26 mouse cellular contexts compared by ENCODE assay signal in the genomic region with DNA sequence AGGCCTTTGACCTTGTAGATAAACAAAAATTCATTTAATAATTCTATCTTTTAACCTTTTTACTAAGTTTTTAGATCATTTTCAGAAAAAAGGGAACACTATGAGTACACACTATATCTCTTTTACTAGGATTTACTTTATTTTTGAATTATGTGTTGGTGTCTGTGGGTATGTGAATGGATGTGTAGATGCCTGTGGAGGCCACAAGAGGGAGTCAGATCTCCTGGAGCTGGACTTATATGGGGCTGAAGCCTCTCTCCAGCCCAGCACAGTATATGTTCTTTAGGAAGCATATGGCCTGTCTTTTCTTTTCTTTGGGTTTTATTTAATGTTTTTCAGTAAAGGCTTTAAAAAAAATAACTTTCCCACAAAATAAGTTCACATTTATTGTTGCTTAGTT.
DNase-seq lines count a peak whose midpoint lies in the region; ATAC-seq and TF ChIP-seq lines count a peak whose summit lies in the region.
"Had no signal": no experiment of that assay in that cellular context is flagged by ENCODE, and none has a peak within 500 bp of the region (broad histone marks: within the 10 kb centered on the region; RNA-seq: fewer than 3 reads in every experiment).

No protein-coding gene starts in this region.

- no peak overlapping the region for H3K9ac ChIP-seq in heart, adult 2 months (ENCODE audit: low read depth, low read length)
- no peak overlapping the region for H3K9ac ChIP-seq in liver, adult 2 months (ENCODE audit: low read depth, low read length)
- no peak overlapping the region for H3K9ac ChIP-seq in liver, embryonic 12.5 days
- H3K9ac ChIP-seq: heart, embryonic 12.5 days; stomach, embryonic 15.5 days had no signal

- no peak for ATAC-seq in liver, embryonic 12.5 days
- ATAC-seq in megakaryocyte progenitor cell, adult 5-6 weeks (replicated peaks; ENCODE audit: poor library complexity), result no peak
- ATAC-seq: forebrain, embryonic 14.5 days; midbrain, embryonic 16.5 days had no signal

- no peaks in the 10 kb centered on the region for H3K79me2 ChIP-seq in heart, adult 2 months (replicated peaks; ENCODE audit: control insufficient read depth, insufficient read depth, low read length)
- H3K79me2 ChIP-seq in liver, adult 2 months (ENCODE audit: control insufficient read depth, insufficient read depth, low read length), result no peaks in the 10 kb centered on the region

- DNase-seq in heart, adult 2 months, result no peak
- DNase-seq in heart, postnatal 36 days, result no peak
- peak; percentile 25 for DNase-seq in liver, adult 2 months (ENCODE audit: extremely low read depth, low read depth, low spot score)
- peak; percentile 33 for DNase-seq in ZHBTc4 (ENCODE audit: low read depth, low spot score)
- no peak for DNase-seq in embryonic facial prominence, embryonic 10.5 days (ENCODE audit: low spot score)
- DNase-seq: adrenal gland, adult 2 months; cerebellum, adult 18-20 months; cerebellum, postnatal 14 days; embryo, embryonic 11 days; gastrocnemius, postnatal 14 days; heart, adult 11 months; heart, postnatal 10 days; kidney, adult 18-20 months; kidney, postnatal 25 days; lung, postnatal 36 days; right cerebral cortex, adult 18-20 months; right cerebral cortex, postnatal 4 days; thymus, adult 18-20 months; thymus, postnatal 36 days had no signal

- no peaks in the 10 kb centered on the region for H3K27me3 ChIP-seq in heart, adult 2 months (ENCODE audit: control insufficient read depth, insufficient read depth, low read length)
- H3K27me3 ChIP-seq in liver, adult 2 months (ENCODE audit: control insufficient read depth, insufficient read depth, low read length), result no peaks in the 10 kb centered on the region
- peaks cover 8% of the 10 kb centered on the region; the same call in 1 of the 2 replicates for H3K27me3 ChIP-seq in liver, embryonic 12.5 days (replicated peaks)
- H3K27me3 ChIP-seq in E14TG2a.4 (ENCODE audit: insufficient read depth, low read length), result 0 out of 2 replicates have a peak, but pooled peaks cover 5% of the 10 kb centered on the region
- peaks cover 27% of the 10 kb centered on the region for H3K27me3 ChIP-seq in embryonic facial prominence, embryonic 10.5 days (replicated peaks; ENCODE audit: low read depth, poor library complexity, severe bottlenecking)
- H3K27me3 ChIP-seq: stomach, embryonic 15.5 days had no signal

- no peak for TF ChIP-seq EP300 in heart, adult 2 months (IDR thresholded peaks at IDR 0.05; ENCODE audit: insufficient read depth, low read depth, low read length)

- peak; percentile 56 for TF ChIP-seq CTCF in heart, adult 2 months (IDR thresholded peaks at IDR 0.05)
- TF ChIP-seq CTCF in liver, adult 2 months (IDR thresholded peaks at IDR 0.05; ENCODE audit: low read depth, low read length), result peak; percentile 41; the same call in 1 of the 2 replicates
- peak; percentile 42 for TF ChIP-seq CTCF in E14TG2a.4 (conservative IDR thresholded peaks at IDR 0.05; ENCODE audit: low read length)

- intact Hi-C loops in heart, adult 2 months (cut with DNase I), result loop anchor here (2.0 kb wide), 1 partner anchor 163 kb away; no protein-coding TSS in a partner anchor
- intact Hi-C loops in heart, postnatal 36 days (cut with DNase I), result no loop called here

- no peak overlapping the region for H3K4me3 ChIP-seq in heart, adult 2 months
- no peak overlapping the region for H3K4me3 ChIP-seq in liver, adult 2 months (ENCODE audit: insufficient read depth, low read depth, low read length)
- no peak overlapping the region for H3K4me3 ChIP-seq in liver, embryonic 12.5 days
- no peak overlapping the region for H3K4me3 ChIP-seq in E14TG2a.4 (replicated peaks; ENCODE audit: low read length)
- H3K4me3 ChIP-seq in embryonic facial prominence, embryonic 10.5 days, result no peak overlapping the region
- H3K4me3 ChIP-seq: heart, embryonic 12.5 days; stomach, embryonic 15.5 days had no signal

- no peaks in the 10 kb centered on the region for H3K4me1 ChIP-seq in heart, adult 2 months (ENCODE audit: control insufficient read depth, insufficient read depth, low read length)
- no peaks in the 10 kb centered on the region for H3K4me1 ChIP-seq in liver, adult 2 months (ENCODE audit: control insufficient read depth, insufficient read depth, low read length)
- H3K4me1 ChIP-seq in liver, embryonic 12.5 days, result no peaks in the 10 kb centered on the region
- peaks cover 3% of the 10 kb centered on the region; the same call in 1 of the 2 replicates for H3K4me1 ChIP-seq in E14TG2a.4 (replicated peaks; ENCODE audit: low read depth, low read length)
- peaks cover 32% of the 10 kb centered on the region for H3K4me1 ChIP-seq in embryonic facial prominence, embryonic 10.5 days
- H3K4me1 ChIP-seq: heart, embryonic 12.5 days; stomach, embryonic 15.5 days had no signal

- H3K36me3 ChIP-seq in heart, adult 2 months (ENCODE audit: control insufficient read depth, insufficient read depth, low read length), result no peaks in the 10 kb centered on the region
- H3K36me3 ChIP-seq in liver, adult 2 months (ENCODE audit: control insufficient read depth, insufficient read depth, low read length), result no peaks in the 10 kb centered on the region
- no peaks in the 10 kb centered on the region for H3K36me3 ChIP-seq in liver, embryonic 12.5 days
- H3K36me3 ChIP-seq in E14TG2a.4 (ENCODE audit: insufficient read depth, low read length), result no peaks in the 10 kb centered on the region
- H3K36me3 ChIP-seq in embryonic facial prominence, embryonic 10.5 days (replicated peaks), result no peaks in the 10 kb centered on the region
- H3K36me3 ChIP-seq: heart, embryonic 12.5 days; stomach, embryonic 15.5 days had no signal

- H3K27ac ChIP-seq in heart, adult 2 months, result no peak overlapping the region
- H3K27ac ChIP-seq in liver, adult 2 months (replicated peaks; ENCODE audit: insufficient read depth, low read depth, low read length), result no peak overlapping the region
- no peak overlapping the region for H3K27ac ChIP-seq in liver, embryonic 12.5 days
- no peak overlapping the region for H3K27ac ChIP-seq in embryonic facial prominence, embryonic 10.5 days (replicated peaks)
- H3K27ac ChIP-seq: stomach, embryonic 15.5 days had no signal

- TF ChIP-seq POLR2A in heart, adult 2 months (IDR thresholded peaks at IDR 0.05; ENCODE audit: insufficient read depth, low read depth, low read length), result no peak
- no peak for TF ChIP-seq POLR2A in liver, adult 2 months (IDR thresholded peaks at IDR 0.05; ENCODE audit: extremely low read depth, insufficient read depth, low read length)

- H3K4me2 ChIP-seq in liver, embryonic 12.5 days, result no peak overlapping the region
- H3K4me2 ChIP-seq: heart, embryonic 12.5 days; stomach, embryonic 15.5 days had no signal

- no peaks in the 10 kb centered on the region for H3K9me3 ChIP-seq in liver, embryonic 12.5 days (replicated peaks)
- peaks cover 4% of the 10 kb centered on the region for H3K9me3 ChIP-seq in E14TG2a.4 (ENCODE audit: low read length)
- no peaks in the 10 kb centered on the region for H3K9me3 ChIP-seq in embryonic facial prominence, embryonic 10.5 days
- H3K9me3 ChIP-seq: heart, embryonic 12.5 days; stomach, embryonic 15.5 days had no signal

Comparison
In these comparisons a context has a peak if more than half of its experiments do, and no peak if none do; other contexts are left out.
1. DNase-seq: peak in liver, adult 2 months (single experiment) and ZHBTc4 (single experiment); none in heart, adult 2 months (0 of 2), heart, postnatal 36 days (0 of 2) and embryonic facial prominence, embryonic 10.5 days (single experiment).
2. Peak in every context shown above with its lines, with median percentiles within 50 percentile points of each other: CTCF ChIP-seq.